Mouse (Mus musculus): Measurements from ENCODE around the gene Slc7a11.
"Not testable (repeated sequence)": the region's sequence is repeated elsewhere in the genome, so short reads cannot be mapped to it uniquely, and the experiment has no call there.

Slc7a11 gene

DNA sequence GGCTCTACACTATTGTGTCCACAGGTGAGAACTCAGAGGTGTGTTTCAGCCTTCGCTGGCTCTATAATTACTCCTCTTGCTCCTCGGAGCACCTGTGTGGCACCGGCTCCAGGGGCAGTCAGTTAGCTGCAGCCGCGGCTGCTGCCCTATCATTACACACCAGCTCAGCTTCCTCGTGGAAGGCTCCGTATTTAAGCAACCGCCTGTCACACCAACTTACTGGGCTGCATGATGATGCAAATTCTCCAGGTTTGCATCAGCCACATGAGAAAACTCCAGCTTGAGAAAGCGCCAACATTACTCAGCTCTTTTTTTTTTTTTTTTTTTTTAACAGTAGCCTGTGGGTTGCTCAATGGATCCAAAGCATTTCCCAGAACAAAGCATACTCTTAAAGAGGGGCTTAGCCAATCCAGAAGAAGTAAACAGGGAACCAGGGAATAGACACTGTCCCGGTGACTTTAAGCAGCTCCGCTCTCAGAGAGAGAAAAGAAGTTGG is at the start of gene Slc7a11:
Gene Slc7a11 (minus strand): TSS at position 194 of the 496 bp plus-strand sequence.
- DNase-seq (ENCODE audit: extremely low spot score, low read depth, low spot score) = no peak

DNA sequence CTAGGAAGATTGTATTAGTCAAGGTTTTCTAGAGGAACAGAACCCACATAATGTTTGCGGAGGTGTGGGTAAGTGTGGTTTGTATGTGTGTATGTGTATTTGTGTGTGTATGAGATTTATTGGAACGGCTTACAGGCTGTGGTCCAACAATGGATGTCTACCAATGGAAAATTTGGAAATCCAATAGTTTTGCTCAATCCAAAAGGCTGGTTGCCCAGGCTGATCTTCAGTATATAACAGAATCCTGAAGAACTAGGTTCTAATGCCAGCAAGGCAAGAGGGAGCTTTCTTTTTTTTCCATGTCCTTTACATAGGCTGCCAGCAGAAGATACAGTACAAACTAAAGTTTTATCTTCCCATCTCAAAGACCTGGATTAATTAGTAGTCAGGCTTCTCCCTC is 48.3 kb upstream of the Slc7a11 start:
- DNase-seq (ENCODE audit: extremely low spot score, low read depth, low spot score) = no peak

DNA sequence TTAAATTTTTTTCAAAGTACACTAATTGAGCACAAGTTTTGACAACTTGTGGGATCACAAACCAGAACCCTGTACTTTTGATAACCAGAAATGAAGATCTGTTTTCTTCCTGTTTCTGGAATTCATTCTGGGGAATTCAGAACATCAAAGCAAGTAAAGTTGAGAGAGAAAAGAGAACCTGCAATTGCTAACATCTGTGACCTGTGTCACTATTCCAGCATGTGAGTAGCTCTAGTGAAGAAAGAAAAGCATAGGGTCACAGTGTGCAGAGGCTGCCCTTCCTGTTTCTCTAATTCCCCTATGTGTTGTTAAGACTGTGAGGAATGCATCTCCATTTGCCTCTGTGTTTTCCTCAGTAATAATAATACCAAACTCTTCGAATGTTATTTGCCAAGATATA is 40.7 kb upstream of the Slc7a11 start:
- DNase-seq (ENCODE audit: extremely low spot score, low read depth, low spot score) = peak; percentile 30

DNA sequence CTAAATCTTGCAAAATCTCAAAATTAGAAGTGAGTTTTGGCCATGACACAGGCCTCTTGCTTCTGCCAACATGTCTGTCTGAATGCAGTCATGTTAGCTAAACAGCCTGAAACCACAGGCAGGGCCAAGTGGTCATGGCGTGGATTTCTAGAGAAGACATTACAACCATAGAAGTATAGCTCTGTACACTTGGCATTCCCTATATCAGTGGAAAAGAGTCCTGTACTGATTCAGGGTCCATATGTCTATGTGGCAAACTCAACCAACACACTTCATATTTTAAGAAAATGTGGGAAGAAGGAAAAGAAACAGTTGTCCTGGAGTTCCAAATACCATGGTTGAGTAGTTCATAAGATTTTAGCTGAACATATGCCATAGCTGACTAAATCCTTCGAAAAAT is 18.8 kb upstream of the Slc7a11 start:
- DNase-seq (ENCODE audit: extremely low spot score, low read depth, low spot score) = no peak

DNA sequence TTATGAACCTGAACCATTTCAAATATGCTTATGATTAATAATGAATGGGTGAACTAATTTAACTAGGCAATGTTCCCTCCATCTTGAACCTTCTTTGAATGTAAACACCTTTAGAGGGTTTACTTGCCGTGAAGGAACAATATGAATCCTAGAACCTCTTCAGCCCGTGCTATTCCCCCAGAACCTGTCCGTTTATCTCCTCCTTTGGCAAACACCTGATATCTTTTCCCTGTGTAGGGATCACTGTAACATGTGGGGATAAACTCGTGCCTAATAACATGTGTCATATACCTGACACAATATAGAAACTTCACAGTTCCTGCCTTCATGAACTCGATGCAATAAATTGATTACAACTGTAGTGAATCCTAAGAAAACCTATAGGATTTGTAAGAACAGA is 13.7 kb upstream of the Slc7a11 start:
- no peak for DNase-seq (ENCODE audit: extremely low spot score, low read depth, low spot score)

DNA sequence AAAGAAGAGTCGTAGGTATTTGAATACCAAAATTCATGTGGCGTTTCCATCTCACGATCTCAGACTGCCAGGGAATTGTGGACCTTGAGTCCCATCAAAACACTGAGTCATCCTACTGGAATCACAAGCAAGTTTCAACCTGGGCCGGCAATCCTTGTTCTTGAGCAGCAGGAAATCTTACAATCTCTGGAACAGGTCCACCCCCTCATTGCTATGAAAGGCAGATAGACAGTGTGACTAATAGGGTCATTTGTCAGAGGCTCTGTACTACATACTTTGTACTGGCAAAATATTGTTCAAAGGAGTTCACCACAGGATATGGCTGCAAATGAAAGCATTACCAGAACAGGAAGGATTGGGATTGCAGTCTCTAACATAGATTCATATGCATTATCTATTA is 13.2 kb upstream of the Slc7a11 start:
- no peak for DNase-seq (ENCODE audit: extremely low spot score, low read depth, low spot score)

DNA sequence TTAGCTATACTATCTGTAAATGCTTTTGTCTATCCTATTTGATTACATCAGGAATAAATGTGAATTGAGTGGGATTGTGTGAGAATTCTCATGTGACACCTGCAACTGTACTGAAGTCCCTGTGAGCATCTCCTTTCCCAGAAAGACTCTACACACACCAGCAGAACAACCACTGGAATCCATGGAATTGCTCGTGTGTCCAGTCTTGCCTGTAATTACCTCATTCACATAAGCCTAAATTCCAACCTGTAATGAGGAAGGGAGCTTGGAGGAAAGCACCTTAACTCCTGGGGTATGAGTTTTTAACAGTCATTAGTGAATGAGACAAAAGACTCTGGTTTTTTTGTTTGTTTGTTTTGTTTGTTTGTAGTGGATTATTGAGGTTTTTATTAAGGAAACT is 12.6 kb upstream of the Slc7a11 start:
- no peak for DNase-seq (ENCODE audit: extremely low spot score, low read depth, low spot score)

DNA sequence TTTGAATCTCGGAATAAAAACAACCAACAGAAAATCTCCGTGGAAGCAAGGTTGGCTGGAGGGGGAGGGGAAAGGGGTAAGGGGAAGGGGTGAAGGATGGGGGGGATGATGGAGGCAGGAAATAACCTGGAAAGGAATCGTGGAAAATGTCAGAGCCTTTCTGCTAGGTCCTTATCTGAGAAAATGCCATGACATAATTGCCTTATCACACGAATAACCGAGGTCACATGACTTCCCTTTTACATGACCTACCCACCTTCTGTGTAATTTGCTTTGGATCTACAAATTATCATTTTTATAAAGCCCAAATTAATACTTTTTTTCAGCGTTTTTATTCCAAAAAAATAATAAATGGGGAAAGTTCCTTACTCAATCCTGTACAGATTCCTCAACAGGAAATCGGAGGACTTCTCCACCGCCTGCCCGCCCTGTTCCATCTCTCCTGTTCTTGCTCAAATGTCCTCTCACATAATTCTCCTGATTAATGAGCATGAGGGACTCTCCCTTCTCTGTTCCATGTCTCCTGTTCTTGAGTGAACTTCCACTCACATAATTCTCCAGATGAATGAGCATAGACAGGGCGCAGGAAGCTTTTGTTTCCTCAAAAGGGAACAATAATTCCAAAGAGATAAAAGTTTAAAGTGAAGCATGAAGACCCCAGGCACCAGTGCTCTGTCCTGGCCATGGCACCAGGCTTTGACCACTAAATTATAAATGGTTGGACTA is 1.8 kb upstream of the Slc7a11 start:
- no peak for DNase-seq (ENCODE audit: extremely low spot score, low read depth, low spot score)

DNA sequence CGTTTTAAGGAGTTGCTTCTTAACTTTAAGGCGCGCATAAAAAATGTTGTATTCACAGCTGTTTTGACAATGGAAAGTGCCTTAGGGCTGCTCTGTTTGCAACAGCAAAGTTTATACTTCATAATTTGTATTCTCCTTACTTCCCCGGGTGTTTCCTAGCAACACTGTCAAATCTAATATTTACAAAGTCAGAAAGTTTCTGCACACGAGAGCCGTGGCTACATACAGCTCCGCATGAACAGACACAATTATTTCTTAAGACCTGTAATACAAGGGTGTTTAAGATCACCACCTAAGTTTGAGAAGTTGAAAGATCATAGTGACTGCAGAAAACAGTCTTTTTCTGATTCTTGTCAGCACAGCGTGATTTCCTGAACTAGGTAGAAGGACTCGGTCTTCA is 528 bp upstream of the Slc7a11 start:
- DNase-seq (ENCODE audit: extremely low spot score, low read depth, low spot score) = no peak

DNA sequence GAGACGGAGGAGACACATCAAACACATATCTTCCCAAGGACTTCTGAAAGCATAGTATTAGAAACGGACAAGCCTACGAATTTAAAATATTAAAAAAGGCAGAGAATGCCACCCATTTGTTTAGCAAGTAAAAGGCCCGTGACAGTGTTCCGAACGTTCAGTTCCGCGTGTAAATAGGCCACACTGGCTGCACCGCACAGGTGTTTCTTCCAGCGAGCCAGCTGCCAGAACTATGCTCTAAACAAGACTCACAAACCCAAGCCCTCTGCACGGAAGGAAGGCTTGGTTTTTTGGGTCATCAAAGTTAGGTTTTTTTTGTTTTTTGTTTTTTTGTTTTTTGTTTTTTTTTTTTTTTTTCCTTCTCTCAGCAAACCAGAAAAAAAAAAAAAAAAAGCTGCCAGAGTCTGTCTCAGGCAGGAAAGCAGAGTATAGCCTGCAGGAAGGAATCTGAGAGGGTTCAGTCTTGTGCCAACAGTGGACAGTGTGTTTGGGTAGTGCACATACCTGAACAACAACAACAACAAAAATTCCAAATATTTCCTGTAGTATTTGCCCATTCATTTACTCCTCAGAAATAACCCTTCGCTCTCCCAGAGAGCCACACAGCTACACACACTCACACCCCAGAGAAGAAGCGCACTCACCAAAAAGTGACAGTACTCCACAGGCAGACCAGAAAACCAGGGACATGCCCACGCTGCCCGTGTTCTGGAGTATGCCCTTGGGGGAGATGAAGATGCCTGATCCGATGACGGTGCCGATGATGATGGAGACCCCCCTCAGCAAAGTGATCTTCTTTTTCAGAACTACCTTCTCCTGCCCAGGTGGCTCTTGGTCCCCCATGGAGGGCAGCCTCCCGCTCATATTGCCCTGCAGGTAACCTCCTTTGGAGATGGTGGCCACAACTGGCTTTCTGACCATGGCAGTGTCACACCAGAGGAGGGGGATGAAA is 797 bp downstream of the Slc7a11 start:
- no peak for DNase-seq (ENCODE audit: extremely low spot score, low read depth, low spot score)

DNA sequence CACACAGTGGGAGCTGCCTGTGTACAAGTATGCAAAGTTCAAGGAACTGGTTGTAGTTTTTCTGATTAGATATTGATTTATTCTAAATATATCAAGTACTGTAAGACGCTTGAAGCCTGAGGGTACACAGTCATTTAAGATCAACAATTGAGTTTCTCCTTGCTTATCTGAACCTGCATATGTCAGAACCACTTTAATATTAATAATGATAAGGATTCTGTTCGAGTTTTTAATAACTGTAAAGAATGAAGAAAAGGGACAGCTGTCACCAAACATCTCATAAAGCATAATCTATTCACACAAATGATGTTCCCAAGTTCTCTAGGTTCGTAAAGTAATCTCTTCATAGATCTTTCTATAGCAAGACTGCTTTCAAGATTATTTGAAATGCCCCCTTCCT is 2.1 kb downstream of the Slc7a11 start:
- DNase-seq (ENCODE audit: extremely low spot score, low read depth, low spot score) = no peak

DNA sequence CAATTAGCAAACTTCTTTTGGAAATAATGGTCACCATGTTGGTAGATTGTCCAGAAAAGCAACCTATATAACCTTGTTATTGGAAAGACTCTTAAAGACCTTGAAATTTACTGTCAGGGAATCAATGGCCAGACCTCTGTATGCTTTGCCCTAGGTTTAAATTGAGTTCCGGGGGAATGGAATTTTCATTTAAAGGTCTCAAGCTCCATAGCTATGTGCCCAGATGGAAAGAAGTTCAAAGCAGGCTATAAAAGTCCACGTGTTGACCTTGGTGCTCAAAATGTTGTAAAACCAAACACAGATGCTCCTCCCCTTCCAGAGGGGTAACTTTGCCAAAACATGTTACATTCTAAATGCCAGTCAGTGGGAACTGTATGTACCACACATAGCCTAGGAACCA is 3.0 kb downstream of the Slc7a11 start:
- peak; percentile 52 for DNase-seq (ENCODE audit: extremely low spot score, low read depth, low spot score)

DNA sequence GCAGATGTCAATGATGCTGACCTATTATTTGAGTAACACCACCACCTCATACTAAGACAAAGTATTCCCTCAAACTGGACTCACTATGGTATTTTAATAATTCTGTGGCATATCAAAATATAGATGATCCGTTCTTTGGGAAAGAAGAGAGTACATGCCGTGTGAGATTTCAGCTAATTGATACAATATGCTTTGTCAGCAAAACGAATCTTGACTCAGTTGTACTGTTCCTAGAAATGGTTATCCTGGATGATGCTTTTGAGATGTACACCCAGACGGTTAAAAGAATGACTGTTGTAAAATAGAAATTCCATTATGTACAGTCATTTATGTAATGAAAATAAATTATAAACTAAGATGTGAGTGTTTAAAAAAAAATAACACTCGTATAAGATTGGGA is 4.0 kb downstream of the Slc7a11 start:
- no peak for DNase-seq (ENCODE audit: extremely low spot score, low read depth, low spot score)

DNA sequence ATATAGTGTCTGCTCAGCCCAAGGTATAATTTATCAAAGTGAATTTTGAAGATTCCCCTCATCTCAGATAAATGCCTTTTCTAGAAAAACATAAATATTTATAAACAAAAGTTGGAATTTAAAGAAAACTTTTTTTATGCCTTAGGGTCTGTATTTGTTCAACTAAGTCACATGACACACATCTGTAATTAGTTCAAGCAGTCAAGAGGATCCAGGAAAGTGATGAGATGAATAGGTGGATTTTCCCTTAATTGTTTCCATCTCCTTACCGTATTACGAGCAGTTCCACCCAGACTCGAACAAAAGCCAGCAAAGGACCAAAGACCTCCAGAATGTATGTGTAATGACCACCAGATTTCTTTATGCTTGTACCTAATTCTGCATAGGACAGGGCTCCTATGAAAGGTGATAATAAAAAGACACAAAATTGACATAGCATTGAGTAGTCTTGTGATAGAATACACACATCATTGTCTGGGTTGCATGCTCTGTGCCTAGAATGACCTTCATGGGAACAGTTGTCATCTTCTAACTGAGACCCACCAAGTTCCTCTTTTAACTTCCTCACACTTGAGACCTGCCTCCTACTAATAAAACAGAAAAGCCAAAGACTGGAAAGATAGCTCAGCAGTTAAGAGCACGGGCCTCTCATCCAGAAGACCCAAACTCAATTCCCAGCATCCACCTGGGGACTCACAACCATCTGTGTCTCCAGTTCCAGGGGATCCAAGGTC is 4.7 kb downstream of the Slc7a11 start:
- no peak for DNase-seq (ENCODE audit: extremely low spot score, low read depth, low spot score)

DNA sequence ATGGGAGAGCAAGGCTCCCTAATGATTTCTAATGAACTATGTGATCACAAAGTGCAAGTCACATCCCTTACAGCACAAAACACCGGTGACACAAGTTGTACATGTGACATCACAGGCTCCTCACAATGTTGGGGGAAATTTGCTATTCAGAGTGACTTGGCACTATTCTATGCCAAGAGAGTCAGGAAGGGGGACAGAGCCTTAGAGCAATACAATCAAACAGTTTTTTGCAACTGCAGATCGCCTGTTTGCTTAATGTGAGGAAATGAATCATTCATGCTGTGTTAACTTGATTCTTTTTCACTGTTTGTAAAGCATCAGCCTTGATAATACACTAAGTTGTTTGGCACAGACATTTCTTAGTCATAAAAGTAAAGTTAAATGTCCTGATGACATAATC is 5.3 kb downstream of the Slc7a11 start:
- not testable (repeated sequence) for DNase-seq (ENCODE audit: extremely low spot score, low read depth, low spot score)

DNA sequence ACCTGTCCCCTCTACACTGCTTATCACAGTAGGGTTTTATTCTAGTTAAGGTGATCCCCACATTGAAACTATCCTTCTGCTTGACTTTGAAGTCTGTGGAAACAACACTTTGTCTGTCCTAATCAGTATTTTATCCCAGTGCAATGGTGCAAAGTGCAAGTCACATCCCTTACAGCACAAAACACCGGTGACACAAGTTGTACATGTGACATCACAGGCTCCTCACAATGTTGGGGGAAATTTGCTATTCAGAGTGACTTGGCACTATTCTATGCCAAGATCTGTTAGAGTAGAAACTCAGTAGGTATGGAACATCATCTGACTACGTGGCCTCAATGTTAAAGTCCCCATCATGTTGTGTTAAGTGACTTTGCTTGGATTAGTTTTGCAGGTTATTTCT is 7.0 kb downstream of the Slc7a11 start:
- DNase-seq (ENCODE audit: extremely low spot score, low read depth, low spot score) = not testable (repeated sequence)

DNA sequence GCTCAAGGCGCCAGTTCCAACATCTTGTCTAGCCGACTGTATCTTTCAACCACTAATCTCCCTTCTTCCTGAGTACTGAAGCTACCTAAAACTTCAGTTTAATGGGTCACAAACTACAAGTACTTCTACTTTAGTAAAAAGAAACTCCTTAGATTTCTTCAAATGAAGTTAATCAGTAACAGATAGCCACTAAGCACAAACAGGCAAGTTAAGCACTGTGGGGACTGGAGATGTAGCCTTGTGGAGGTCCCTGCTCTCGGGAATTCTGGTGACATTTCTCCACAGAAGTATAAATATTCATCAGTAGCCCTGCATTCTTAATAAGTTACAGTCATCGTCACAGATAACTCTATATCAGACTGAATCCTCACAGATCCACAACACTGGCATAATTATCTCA is 9.6 kb downstream of the Slc7a11 start:
- DNase-seq (ENCODE audit: extremely low spot score, low read depth, low spot score) = no peak

DNA sequence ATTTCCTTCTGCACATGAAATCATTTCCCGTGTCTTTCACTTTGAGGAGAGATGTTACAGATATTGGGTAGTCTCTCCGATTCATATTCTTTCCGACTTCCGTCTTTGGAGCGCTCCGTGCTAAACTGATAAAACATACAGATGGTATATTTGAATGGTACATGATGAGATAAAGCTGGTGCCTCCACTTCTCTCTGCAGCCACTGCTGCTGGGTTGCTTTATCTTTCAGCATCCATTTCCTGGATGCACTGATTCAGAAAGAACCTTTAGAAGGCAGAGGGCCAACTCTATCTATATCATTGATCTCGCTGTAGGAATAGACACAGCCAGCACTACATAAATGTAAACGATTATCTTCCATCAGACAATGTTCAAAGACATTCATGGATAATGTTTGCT is 12.6 kb downstream of the Slc7a11 start:
- no peak for DNase-seq (ENCODE audit: extremely low spot score, low read depth, low spot score)

DNA sequence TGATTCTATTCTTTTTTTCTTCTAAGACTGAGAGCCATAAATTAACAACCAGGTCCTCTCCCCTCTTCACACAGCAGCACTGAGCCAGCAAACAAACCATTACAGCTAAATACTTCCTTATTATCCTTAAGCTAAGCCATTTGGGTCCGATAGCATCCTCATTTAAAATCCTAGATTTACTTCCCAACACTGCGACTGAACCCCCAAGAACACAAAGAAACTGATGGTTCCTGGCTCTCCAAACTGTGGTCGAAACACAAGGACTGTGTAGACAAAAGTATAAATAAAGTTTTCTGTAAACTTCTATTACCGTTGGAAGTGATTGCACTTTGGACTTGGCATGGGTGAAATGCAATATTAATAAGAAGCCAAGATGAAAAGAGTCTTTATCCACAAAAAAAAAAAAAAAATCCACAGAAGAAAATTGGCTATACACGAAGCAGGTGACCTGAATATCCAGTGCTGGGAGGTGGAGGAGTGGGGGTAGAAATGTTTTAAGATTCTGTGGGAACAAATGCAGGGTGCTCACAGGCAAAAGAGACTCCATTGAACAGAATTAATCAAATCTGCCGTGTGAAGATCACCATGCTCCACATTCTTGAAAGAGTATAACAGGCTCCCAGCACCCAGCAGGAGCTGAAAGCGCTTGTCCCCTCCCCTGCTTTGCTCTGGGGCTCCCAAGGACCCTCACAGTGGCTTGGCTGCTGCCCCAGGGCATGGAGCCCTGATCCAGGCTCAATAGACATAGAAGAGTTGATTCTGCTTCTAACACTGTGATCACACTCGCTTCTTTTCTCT is 21.7 kb downstream of the Slc7a11 start:
- DNase-seq (ENCODE audit: extremely low spot score, low read depth, low spot score) = no peak

DNA sequence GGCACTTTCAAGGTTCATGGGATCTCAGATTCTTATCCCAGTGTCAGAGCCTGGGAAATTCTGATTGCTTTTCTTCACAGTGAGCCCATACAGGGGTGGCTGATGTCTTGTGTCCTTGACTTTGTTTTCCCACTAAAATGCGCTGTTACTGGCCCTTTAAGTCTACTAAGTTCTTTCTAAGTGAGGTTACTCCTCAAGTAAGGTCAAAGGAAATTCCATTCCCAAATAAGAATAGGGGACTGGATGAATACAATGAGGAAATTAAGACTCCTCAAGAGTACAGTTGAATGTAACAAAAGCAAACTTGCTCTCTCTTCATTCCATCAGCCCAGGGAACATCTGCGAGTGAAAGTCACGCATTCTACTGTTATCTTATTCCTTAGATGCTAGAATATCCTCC is 24.3 kb downstream of the Slc7a11 start:
- no peak for DNase-seq (ENCODE audit: extremely low spot score, low read depth, low spot score)

DNA sequence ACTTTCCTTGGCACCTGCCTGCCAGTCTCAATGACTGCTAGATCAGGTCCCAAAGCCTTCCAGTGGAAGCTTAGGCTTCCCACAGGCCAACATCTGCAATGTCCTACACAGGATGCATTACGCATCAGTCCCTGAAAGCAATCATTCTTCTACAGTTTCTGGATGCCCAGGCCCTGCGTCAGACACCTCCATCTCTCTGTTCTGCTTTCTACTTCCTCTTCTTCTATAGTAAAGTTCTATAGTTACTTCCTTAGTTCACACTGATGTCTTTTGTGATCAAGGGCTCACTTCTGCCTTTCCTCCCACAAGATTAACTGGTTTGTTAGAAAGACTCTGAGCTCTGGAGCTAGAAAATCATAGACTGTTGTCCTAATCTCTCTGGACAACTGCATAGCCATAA is 36.6 kb downstream of the Slc7a11 start:
- no peak for DNase-seq (ENCODE audit: extremely low spot score, low read depth, low spot score)
